Mouse (Mus musculus) kidney, embryonic 14.5 days (tissue): ENCODE results near the gene Nup85. TPM values are rescaled to one million over a fixed set of nuclear protein-coding genes. Genes with fewer than 3 reads are reported as not detected.

Experiments
- ATAC-seq: fragments of 200-750 bp; cut with Nextera tagmentation; 2 replicates; pipeline ENCODE4 v1.8.0; 2017; ENCODE audit warnings: moderate number of reproducible peaks, mild to moderate bottlenecking, moderate TSS enrichment, moderate library complexity; ENCODE audit not compliant: low FRiP score, low TSS enrichment
- H3K27ac ChIP-seq: fragments of 300-500 bp; sonication (generic); 2 replicates; pipeline ENCODE4 v1.5.1; 2014; ENCODE audit warnings: low read depth, mild to moderate bottlenecking, low read length, moderate library complexity, mixed read lengths
- H3K27me3 ChIP-seq: fragments of 300-500 bp; sonication (generic); 2 replicates; pipeline ENCODE4 v1.6.1; 2014; ENCODE audit warnings: mild to moderate bottlenecking, low read length; ENCODE audit not compliant: control insufficient read depth, insufficient read depth
- H3K36me3 ChIP-seq: fragments of 300-500 bp; sonication (generic); 2 replicates; pipeline ENCODE4 v1.6.1; 2014; ENCODE audit warnings: low read length, mixed read lengths; ENCODE audit not compliant: control insufficient read depth, insufficient read depth
- H3K4me1 ChIP-seq: fragments of 300-500 bp; sonication (generic); 2 replicates; pipeline ENCODE4 v1.6.1; 2014; ENCODE audit warnings: low read length, mixed read lengths; ENCODE audit not compliant: control insufficient read depth, insufficient read depth
- H3K4me2 ChIP-seq: fragments of 300-500 bp; sonication (generic); replicated peaks from 2 replicates; pipeline ENCODE4 v1.6.1; 2014; ENCODE audit warnings: low read depth, mild to moderate bottlenecking, low read length
- H3K4me3 ChIP-seq: fragments of 300-500 bp; sonication (generic); 2 replicates; pipeline ENCODE4 v1.5.1; 2014; ENCODE audit warnings: mild to moderate bottlenecking, low read length
- H3K9ac ChIP-seq: fragments of 300-500 bp; sonication (generic); 2 replicates; pipeline ENCODE4 v1.6.1; 2014; ENCODE audit warnings: low read depth, mild to moderate bottlenecking, low read length, moderate library complexity
- H3K9me3 ChIP-seq: fragments of 300-500 bp; sonication (generic); 2 replicates; pipeline ENCODE4 v1.6.1; 2016; ENCODE audit warnings: low read length; ENCODE audit not compliant: control insufficient read depth
- WGBS: fragments of 180-500 bp; shearing (Covaris S2); extraction: QIAGEN DNeasy Blood & Tissue Kit; methylation state at CpG from one replicate; pipeline ENCODE4 v1.1.7; 2014; 5-methylcytosine and 5-hydroxymethylcytosine counted together
- polyA plus RNA-seq: library from polyadenylated mRNA; unstranded; fragments of >200 nt; fragmentation: Nextera tagmentation; extraction: Ambion mirVana; gene quantifications from 2 replicates; pipeline ENCODE4 v1.2.1, GENCODE M21; 2014

Nup85 gene
- polyA plus RNA-seq, 1 experiment from 2014 or later, result 197 TPM

DNA sequence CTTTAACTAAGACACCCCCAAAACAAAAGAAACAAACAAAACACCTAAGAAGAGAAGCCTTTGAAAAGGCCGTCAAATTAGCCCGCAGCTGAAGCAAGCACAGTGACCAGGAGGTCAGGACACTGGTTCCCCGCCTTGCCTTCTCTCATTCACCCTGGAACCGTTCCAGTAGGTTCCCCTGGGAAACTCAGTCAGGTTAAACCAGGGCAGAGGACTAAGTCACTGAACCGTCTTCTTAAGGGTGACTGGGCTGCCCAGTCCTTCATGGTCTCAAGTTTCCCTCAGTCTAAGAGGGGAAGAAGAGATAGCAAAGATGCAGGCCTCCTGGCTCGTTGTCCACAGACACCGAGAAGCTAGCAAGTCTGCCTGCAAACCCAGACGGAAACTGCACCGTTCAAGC, 61.6 kb downstream of the Nup85 start:
- Histone ChIP-seq H3K9me3 (no peaks in the 10 kb centered on the region), H3K36me3 (peaks cover 25% of the 10 kb centered on the region), H3K4me1 (peaks cover 8% of the 10 kb centered on the region), H3K27ac (peak overlapping the region; percentile 42; the same call in 1 of the 2 replicates), H3K4me2 (0 out of 2 replicates have a peak overlapping the region, but pooled peaks have one; percentile 8), H3K9ac (no peak overlapping the region; the same call in 1 of the 2 replicates), H3K4me3 (no peak overlapping the region), H3K27me3 (no peaks in the 10 kb centered on the region)
- ATAC-seq, result no peak
- WGBS, result 44% methylated on average over 9 of the region's 9 CpGs

DNA sequence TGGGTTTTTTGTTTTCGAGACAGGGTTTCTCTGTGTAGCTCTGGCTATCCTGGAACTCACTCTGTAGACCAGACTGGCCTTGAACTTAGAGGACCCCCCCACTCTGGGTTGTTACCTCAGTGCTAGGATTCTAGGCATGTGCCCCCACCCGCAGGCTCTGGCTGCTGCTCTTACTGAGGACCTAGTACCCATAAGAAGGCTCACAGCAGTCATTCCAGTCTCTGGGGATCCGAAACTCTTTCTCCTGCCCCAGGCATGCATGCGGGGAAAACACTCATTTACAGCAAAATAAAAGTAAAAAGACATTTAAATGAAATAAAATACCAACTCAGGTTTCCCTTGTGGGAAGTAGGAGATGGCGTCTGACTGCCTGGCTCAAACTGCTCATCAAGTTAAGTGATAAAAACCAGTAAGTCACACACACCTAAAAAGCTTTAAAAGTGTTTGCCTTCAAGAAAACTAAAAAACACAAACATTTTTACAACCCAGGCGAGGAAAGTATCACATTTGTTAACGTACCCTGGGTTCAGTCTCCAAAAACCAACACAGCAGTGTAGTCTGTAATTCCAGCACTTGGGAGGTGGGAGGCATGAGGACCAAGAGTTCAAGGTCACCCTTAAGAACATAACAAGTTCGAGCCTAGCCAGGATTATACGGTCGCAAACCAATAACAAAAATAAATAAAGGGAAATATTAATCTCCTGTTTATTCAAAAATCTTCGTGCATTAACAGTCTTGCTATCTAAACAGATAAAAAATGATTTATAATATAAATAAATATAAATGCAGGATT, 62.8 kb downstream of the Nup85 start:
- WGBS, result 43% methylated on average over 11 of the region's 11 CpGs
- H3K27me3 ChIP-seq, result no peaks in the 10 kb centered on the region
- peaks cover 17% of the 10 kb centered on the region for H3K36me3 ChIP-seq
- H3K9me3 ChIP-seq, result no peaks in the 10 kb centered on the region
- no peak overlapping the region for H3K27ac ChIP-seq
- peak overlapping the region; percentile 74 for H3K9ac ChIP-seq
- no peak for ATAC-seq
- H3K4me1 ChIP-seq, result peaks cover 8% of the 10 kb centered on the region
- H3K4me3 ChIP-seq, result peak overlapping the region; percentile 83
- peak overlapping the region; percentile 93 for H3K4me2 ChIP-seq

DNA sequence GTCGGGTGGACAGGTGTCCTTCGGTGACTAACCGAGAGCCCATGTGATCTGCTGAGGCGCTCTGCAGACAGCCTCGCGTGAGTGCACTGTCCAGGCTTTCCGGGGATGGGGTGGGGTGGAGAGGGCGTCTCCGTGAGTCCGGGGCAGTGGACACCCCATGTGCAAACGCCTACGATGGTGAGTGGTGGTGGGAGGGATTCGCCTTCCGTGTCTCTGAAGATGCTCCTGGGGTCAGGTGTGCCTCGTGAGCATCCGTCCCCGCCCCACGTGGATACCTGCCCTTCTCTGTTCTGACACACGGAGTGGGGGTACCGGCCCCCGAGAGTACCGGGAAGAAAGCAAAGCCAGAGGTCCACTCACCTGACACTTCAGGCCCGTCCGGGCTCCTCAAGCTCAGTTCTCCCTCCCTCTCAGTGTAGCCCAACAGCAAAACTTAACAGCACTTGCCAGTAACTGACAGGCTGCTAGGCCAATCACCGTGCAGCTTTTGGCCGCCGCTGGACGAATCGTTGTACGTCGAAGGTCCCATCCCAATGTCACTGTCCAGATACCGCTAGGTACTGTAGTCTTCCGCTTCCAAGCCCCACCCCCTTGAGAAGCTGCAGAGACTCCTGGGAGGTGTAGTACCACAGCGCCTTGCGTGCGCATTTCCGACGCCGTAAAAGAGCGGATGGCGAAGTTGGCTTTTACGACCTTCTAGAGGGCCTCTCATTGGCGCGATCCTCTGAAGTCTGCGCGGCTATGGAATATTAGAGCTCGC, 63.7 kb downstream of the Nup85 start, which contains the start of gene Slc25a19:
Gene Slc25a19 (minus strand): TSS at position 591 of the 760 bp plus-strand sequence.
- Histone ChIP-seq H3K4me2 (peak within 1 kb of the TSS; percentile 93), H3K9ac (peak within 1 kb of the TSS; percentile 74), H3K4me1 (peaks cover 8% of the 10 kb centered on the region), H3K9me3 (no peaks in the 10 kb centered on the region), H3K4me3 (peak within 1 kb of the TSS; percentile 83), H3K27me3 (no peaks in the 10 kb centered on the region), H3K27ac (no peak within 1 kb of the TSS), H3K36me3 (peaks cover 8% of the 10 kb centered on the region; the same call in 1 of the 2 replicates)
- peak; percentile 98 for ATAC-seq
- under 1% methylated on average over 47 of the region's 47 CpGs for WGBS

DNA sequence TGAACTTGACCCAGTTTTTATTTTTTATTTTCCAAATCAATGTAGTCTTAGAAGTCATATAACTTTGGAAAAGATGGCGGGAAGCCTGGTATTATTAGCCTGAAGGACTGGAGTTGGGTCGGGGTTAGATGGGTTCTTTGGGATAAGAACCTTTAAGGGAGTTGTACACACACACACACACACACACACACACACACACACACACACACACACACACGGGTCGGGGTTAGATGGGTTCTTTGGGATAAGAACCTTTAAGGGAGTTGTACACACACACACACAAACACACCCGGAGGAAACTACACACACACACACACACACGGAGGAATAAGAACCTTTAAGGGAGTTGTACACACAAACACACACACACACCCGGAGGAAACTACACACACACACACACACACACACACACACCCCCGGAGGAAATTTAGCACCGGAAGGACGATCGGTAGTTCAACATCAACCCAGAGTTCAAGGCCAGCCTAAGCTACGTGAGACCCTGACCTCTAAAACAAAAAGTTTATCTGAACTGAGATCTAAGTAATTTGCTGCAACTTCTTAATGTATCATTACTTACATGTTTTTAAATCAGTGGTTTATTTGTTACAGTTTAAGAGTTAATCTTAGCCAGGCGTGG, 64.3 kb downstream of the Nup85 start:
- Histone ChIP-seq H3K9me3 (no peaks in the 10 kb centered on the region), H3K27ac (no peak overlapping the region), H3K9ac (peak overlapping the region; percentile 45; the same call in 1 of the 2 replicates), H3K36me3 (0 out of 2 replicates have a peak, but pooled peaks cover 3% of the 10 kb centered on the region), H3K4me2 (peak overlapping the region; percentile 34), H3K27me3 (no peaks in the 10 kb centered on the region), H3K4me3 (peak overlapping the region; percentile 83), H3K4me1 (peaks cover 8% of the 10 kb centered on the region)
- WGBS, result 53% methylated on average over 13 of the region's 13 CpGs
- peak; percentile 8 for ATAC-seq

DNA sequence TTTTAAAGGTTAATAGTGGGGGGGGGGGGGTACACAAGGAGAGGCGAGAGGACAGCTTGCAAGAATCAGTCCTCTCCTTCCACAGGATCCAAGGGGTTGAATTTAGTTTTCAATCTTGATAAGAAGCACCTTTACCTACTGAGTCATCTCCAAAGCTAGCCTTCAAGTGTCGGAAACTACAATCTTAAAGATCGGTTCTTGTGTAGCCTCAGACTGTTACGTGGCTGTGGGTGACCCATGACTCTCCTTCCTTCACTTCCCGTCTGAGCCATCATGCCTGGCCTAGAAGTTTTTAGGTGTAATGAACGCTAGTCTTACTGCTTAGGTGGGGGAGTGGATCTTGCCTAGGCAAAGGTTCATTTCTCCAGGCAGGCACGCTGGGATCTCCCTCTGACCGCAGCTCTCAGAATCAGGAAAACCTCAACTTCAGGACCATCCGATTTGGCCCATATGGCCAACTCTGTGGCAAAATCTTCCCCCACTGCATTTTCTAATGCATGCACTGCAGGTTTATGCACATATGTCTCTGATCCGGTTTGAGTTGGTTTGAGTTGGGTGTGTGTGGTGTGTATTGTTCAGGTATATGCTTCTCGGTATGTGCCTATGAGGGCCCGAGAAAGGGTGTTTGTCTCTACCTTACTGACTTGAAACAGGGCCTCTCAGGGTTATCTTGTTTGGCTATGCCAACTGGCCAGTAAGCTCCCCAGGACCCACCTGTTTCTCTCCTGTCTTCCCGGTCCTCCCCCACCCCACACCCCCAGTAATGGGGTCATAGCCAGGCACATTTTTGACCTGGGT, 65.7 kb downstream of the Nup85 start:
- Histone ChIP-seq H3K27ac (no peak overlapping the region), H3K4me3 (no peak overlapping the region), H3K4me1 (peaks cover 8% of the 10 kb centered on the region), H3K36me3 (no peaks in the 10 kb centered on the region), H3K4me2 (no peak overlapping the region), H3K9me3 (no peaks in the 10 kb centered on the region), H3K27me3 (no peaks in the 10 kb centered on the region), H3K9ac (no peak overlapping the region)
- ATAC-seq, result no peak
- WGBS, result 85% methylated on average over 13 of the region's 13 CpGs

DNA sequence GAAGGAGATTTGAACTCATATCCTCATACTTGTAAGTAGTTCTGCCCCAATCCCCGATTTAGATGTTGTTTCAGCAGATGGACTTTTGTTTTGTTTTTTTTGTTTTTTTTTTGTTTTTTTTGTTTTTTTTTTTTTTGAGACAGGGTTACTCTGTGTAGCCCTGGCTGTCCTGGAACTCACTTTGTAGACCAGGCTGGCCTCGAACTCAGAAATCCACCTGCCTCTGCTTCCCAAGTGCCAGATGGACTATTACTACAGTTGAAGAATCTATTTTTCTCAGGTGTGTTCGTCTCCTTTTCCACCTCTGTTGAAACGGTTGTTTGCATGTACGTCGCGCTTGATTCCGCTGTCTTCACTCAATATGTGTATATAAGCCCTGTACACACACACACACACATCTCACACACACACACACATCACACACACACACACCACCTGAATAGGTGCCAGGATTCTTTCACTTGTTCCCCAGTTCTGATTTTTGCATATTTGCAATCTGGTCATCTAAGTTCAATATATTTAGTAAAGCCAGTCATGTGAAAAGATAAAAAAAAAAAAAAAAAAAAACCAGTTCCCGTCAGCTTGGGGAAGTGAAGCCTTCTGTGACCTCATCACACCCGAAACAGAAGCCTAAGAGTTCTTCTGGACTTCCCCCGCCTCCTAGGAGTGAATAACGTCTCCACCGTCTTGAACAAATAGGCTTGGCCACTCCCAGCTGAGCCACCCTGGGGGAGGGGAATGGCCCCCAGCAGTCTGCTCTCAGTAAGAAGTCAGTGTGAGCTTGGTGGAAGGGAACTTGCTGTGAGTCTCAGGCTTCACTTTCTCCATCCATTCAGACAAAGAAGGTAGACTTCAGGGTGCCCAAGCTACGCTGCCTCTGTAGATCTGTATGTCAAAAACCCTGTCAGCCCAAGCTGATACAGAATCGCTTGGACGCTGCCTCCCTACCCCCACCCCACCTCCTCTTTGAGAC, 66.6 kb downstream of the Nup85 start:
- 51% methylated on average over 16 of the region's 16 CpGs for WGBS

DNA sequence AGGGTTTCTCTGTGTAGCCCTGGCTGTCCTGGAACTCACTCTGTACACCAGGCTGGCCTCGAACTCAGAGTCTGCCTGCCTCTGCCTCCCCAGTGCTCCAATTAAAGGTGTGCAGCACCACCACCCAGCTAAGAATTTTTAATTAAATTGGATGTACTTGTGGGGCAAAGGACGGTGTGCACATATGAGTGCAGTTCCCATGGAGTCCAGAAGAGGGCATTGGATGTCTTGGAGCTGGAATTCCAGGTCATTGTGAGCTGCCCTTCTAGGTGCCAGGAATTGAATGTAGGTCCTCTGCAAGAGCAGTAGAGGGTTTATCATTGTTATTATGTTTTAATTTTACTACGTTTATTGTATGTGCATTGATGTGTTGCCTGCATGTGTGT, 67.3 kb downstream of the Nup85 start:
- no peaks in the 10 kb centered on the region for H3K27me3 ChIP-seq
- 20% methylated on average over 3 of the region's 3 CpGs for WGBS
- H3K27ac ChIP-seq, result no peak overlapping the region
- no peak for ATAC-seq
- H3K4me2 ChIP-seq, result no peak overlapping the region
- H3K4me3 ChIP-seq, result no peak overlapping the region
- 0 out of 2 replicates have a peak, but pooled peaks cover 2% of the 10 kb centered on the region for H3K4me1 ChIP-seq
- no peaks in the 10 kb centered on the region for H3K9me3 ChIP-seq
- no peak overlapping the region for H3K9ac ChIP-seq
- H3K36me3 ChIP-seq, result no peaks in the 10 kb centered on the region

More for the DNA sequence above, 66.6 kb downstream of the Nup85 start:
- no peaks in the 10 kb centered on the region for H3K36me3 ChIP-seq
- H3K27me3 ChIP-seq, result no peaks in the 10 kb centered on the region
- no peak for ATAC-seq
- H3K9ac ChIP-seq, result no peak overlapping the region
- no peak overlapping the region for H3K27ac ChIP-seq
- no peak overlapping the region for H3K4me3 ChIP-seq
- H3K4me2 ChIP-seq, result no peak overlapping the region
- H3K9me3 ChIP-seq, result no peaks in the 10 kb centered on the region
- peaks cover 2% of the 10 kb centered on the region; the same call in 1 of the 2 replicates for H3K4me1 ChIP-seq
